Mouse (Mus musculus) heart, embryonic 12.5 days (tissue): ENCODE results near the gene Bmp2k. TPM values are rescaled to one million over a fixed set of nuclear protein-coding genes. Genes with fewer than 3 reads are reported as not detected.

ENCODE experiments used
- ATAC-seq: fragments of 200-750 bp; cut with Nextera tagmentation; 2 replicates; pipeline ENCODE4 v1.8.0; 2017; ENCODE audit warnings: moderate TSS enrichment, moderate library complexity; ENCODE audit not compliant: insufficient number of reproducible peaks, low FRiP score
- H3K27ac ChIP-seq: fragments of 300-500 bp; sonication (generic); 2 replicates; pipeline ENCODE4 v1.5.1; 2016; ENCODE audit warnings: mild to moderate bottlenecking, moderate library complexity; ENCODE audit not compliant: poor library complexity, severe bottlenecking
- H3K27me3 ChIP-seq: fragments of 300-500 bp; sonication (generic); replicated peaks from 2 replicates; pipeline ENCODE4 v1.6.1; 2016; ENCODE audit warnings: mild to moderate bottlenecking, moderate library complexity
- H3K36me3 ChIP-seq: fragments of 300-500 bp; sonication (generic); 2 replicates; pipeline ENCODE4 v1.6.1; 2016; ENCODE audit warnings: mild to moderate bottlenecking, moderate library complexity
- H3K4me1 ChIP-seq: fragments of 300-500 bp; sonication (generic); replicated peaks from 2 replicates; pipeline ENCODE4 v1.6.1; 2016; ENCODE audit warnings: mild to moderate bottlenecking
- H3K4me2 ChIP-seq: fragments of 300-500 bp; sonication (generic); 2 replicates; pipeline ENCODE4 v1.6.1; 2016; ENCODE audit warnings: mild to moderate bottlenecking, moderate library complexity
- H3K4me3 ChIP-seq: fragments of 300-500 bp; sonication (generic); 2 replicates; pipeline ENCODE4 v1.5.1; 2016; ENCODE audit warnings: mild to moderate bottlenecking
- H3K9ac ChIP-seq: fragments of 300-500 bp; sonication (generic); 2 replicates; pipeline ENCODE4 v1.6.1; 2016; ENCODE audit warnings: mild to moderate bottlenecking, moderate library complexity
- H3K9me3 ChIP-seq: fragments of 300-500 bp; sonication (generic); replicated peaks from 2 replicates; pipeline ENCODE4 v1.6.1; 2016; ENCODE audit warnings: mild to moderate bottlenecking, moderate library complexity
- WGBS: fragments of 180-500 bp; shearing (Covaris S2); methylation state at CpG from one replicate; pipeline ENCODE4 v1.1.7; 2016; 5-methylcytosine and 5-hydroxymethylcytosine counted together
- polyA plus RNA-seq: library from polyadenylated mRNA; unstranded; fragments of >200 nt; fragmentation: Nextera tagmentation; extraction: Ambion mirVana; gene quantifications from 2 replicates; pipeline ENCODE4 v1.2.1, GENCODE M21; 2016

Gene Bmp2k
- polyA plus RNA-seq, 1 experiment from 2014 or later = 10.6 TPM

DNA sequence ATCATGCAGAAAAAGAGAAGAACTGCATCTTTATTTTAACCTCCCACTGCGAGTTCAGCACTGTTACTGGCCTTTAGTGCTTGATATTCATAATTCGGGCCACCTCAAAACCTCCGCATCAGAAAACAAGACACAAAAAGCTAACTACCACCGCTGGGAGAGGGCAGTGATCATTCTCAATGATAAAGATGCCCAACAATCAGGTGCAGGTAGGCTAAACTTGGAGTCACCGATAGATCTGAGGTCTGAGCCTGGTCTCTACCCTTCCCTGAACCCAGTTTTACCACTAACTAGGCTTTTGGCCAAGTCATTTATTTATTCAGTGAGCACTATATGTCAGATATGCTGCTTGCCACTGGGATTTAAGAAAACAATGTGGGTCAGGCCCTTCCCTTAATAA is 4.8 kb upstream of the Bmp2k start:
- Histone ChIP-seq H3K4me2 (no peak overlapping the region), H3K36me3 (no peaks in the 10 kb centered on the region), H3K27me3 (peaks cover 13% of the 10 kb centered on the region; the same call in 1 of the 2 replicates), H3K9me3 (no peaks in the 10 kb centered on the region), H3K9ac (no peak overlapping the region), H3K4me1 (peaks cover 12% of the 10 kb centered on the region; the same call in 1 of the 2 replicates), H3K4me3 (no peak overlapping the region), H3K27ac (no peak overlapping the region)
- ATAC-seq = no peak
- WGBS = 89% methylated on average over 5 of the region's 5 CpGs

DNA sequence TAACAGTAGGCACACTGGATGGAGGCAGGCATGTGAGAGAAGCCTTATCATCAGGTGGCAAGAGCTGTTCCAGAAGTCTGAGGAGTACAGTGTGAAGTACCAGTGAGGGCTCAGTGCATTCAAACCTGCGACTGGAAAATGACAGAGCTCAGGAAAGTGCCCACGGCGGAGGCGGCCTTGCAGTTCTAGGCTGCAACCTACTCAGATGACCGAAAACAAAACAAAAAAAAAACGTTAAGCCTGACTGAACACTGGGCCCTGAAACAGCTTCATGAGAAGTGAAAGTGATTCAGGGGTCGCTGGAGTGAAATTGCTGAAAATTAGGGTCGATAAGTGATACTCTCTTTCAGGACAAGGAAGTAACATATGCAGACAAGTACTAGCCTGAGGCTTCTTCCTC is 4.4 kb upstream of the Bmp2k start:
- Histone ChIP-seq H3K27ac (no peak overlapping the region), H3K4me1 (peaks cover 12% of the 10 kb centered on the region; the same call in 1 of the 2 replicates), H3K4me2 (no peak overlapping the region), H3K36me3 (no peaks in the 10 kb centered on the region), H3K9ac (no peak overlapping the region), H3K9me3 (no peaks in the 10 kb centered on the region), H3K4me3 (no peak overlapping the region), H3K27me3 (peaks cover 12% of the 10 kb centered on the region; the same call in 1 of the 2 replicates)
- ATAC-seq = no peak
- 74% methylated on average over 8 of the region's 8 CpGs for WGBS

DNA sequence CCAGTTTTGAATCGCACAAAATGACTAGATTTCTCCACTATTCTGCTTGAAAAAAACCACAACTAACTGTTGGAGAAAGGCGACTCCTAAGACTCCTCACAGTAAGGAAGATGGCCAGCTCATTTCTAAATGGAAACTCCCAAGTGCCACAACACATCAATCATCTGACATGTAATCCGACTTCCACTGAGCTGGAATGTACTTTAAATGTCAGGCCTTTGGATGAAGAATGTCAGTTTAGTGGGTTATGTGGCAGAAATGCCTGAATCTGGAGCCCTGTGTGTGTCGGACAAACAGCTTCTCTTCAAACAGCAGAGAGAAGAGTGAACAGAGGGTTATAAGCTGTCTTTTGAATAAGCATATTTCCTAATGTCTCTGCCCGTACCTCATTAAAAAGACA is 1.7 kb upstream of the Bmp2k start:
- Histone ChIP-seq H3K27ac (no peak overlapping the region), H3K9me3 (no peaks in the 10 kb centered on the region), H3K4me3 (no peak overlapping the region), H3K9ac (no peak overlapping the region), H3K4me1 (peaks cover 18% of the 10 kb centered on the region), H3K4me2 (no peak overlapping the region), H3K27me3 (peaks cover 4% of the 10 kb centered on the region; the same call in 1 of the 2 replicates), H3K36me3 (no peaks in the 10 kb centered on the region)
- 81% methylated on average over 5 of the region's 5 CpGs for WGBS
- no peak for ATAC-seq

DNA sequence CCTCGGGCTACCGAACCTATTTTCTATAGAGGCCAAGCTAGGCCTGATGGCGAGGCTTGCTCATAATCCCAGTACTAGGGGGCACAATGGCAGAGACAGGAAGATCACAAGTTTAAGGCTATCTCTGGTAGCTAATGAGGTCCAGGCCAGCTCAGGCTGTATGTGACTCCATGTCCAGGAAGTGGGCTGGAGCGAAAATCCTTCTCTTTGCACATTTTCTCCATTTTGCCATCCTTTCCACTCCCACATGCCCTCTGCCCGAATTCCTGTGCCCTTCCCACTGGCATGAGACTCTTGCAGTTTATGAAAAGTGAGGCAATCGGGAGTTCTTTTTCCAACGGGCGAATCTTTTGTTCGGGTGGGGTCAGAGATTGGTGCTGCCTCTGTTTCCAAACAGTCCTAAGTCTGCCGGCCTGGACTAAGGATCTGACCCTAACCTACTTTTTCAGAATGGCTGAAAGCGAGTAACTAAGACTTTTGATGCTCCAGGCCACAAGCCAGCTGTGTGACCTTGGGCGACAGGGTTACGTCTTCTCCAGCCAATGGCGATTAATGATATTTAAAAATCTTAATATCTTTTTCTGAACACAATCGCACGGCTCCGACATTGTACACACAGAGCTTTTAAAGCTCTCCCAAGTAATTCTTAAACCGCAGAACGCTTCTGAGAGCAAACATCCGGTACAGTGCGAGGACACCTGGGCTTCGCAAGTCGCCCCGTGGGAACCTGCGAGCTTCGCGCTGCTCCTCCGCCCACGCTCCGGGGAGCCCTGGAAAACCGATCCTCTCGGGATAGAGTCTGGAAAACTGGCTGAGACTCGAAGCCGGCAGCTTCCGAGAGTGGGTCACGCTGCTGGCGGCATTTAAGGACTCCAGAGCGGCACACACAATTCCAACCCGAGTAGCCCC is 834 bp upstream of the Bmp2k start:
- H3K36me3 ChIP-seq = no peaks in the 10 kb centered on the region
- peak overlapping the region; percentile 92 for H3K9ac ChIP-seq
- peak overlapping the region; percentile 94 for H3K27ac ChIP-seq
- no peaks in the 10 kb centered on the region for H3K9me3 ChIP-seq
- H3K4me3 ChIP-seq = peak overlapping the region; percentile 91
- peaks cover 18% of the 10 kb centered on the region for H3K4me1 ChIP-seq
- peak overlapping the region; percentile 79 for H3K4me2 ChIP-seq
- H3K27me3 ChIP-seq = peaks cover 4% of the 10 kb centered on the region; the same call in 1 of the 2 replicates
- peak; percentile 26 for ATAC-seq
- WGBS = 20% methylated on average over 39 of the region's 39 CpGs

DNA sequence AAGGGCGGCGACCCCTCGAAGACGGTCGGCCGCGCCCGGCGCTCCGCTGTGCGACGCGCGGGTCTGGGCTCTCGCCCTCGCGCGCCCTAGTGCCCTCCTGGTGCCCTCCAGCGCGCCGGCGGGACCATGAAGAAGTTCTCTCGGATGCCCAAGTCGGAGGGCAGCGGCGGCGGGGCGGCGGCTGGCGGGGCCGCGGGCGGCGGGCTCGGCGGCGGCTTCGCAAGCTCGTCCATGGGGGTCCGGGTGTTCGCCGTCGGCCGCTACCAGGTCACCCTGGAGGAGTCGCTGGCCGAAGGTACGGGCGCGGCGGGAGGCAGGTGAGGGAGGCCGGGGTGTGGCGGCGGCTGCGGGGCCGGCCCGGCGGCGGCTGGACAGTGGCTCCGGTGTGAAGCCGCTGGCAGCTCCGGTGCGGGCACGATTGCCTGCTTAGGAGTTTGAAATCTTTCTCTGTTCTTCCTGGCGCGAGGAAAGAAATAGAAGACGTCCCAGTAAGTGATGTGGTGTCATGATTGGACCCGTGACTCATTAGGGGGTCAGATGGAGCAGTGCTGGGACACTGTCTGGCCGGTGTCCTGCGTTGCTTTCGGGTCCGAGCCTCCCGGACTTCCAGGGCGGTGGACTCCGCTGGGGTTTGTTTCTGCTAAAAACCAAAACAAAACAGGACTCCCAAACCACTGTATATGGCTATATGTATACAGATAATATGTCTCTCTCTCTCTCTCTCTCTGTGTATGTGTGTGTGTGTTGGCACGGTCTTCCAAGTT is 495 bp downstream of the Bmp2k start:
- ATAC-seq = peak; percentile 38
- Histone ChIP-seq H3K9me3 (no peaks in the 10 kb centered on the region), H3K4me1 (peaks cover 21% of the 10 kb centered on the region), H3K36me3 (no peaks in the 10 kb centered on the region), H3K4me3 (peak overlapping the region; percentile 91), H3K27ac (peak overlapping the region; percentile 94), H3K27me3 (peaks cover 11% of the 10 kb centered on the region), H3K4me2 (peak overlapping the region; percentile 79), H3K9ac (peak overlapping the region; percentile 92)
- WGBS = under 1% methylated on average over 75 of the region's 75 CpGs

DNA sequence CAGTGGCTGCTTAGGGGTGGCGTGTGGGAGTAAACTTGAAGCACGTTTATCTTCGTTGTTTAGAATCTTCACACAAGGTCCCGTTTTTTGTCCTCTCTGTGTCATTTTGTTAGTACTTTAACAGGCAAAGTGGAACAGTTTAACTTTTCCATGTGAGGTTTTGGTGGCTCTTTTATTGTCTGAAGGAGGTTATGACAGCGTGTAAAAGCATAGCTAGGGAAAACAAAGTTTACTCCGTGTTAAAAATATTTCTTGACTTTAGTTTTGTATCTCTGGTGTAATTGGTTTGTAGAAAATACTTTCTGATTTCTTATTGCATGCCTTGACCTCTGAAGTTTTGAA is 1.0 kb downstream of the Bmp2k start:
- peak overlapping the region; percentile 91 for H3K4me3 ChIP-seq
- ATAC-seq = no peak
- H3K4me2 ChIP-seq = peak overlapping the region; percentile 79
- no peaks in the 10 kb centered on the region for H3K36me3 ChIP-seq
- WGBS = 8% methylated on average over 6 of the region's 6 CpGs
- H3K27me3 ChIP-seq = peaks cover 13% of the 10 kb centered on the region
- H3K4me1 ChIP-seq = peaks cover 20% of the 10 kb centered on the region
- peak overlapping the region; percentile 94; the same call in 1 of the 2 replicates for H3K27ac ChIP-seq
- H3K9ac ChIP-seq = peak overlapping the region; percentile 92
- no peaks in the 10 kb centered on the region for H3K9me3 ChIP-seq

DNA sequence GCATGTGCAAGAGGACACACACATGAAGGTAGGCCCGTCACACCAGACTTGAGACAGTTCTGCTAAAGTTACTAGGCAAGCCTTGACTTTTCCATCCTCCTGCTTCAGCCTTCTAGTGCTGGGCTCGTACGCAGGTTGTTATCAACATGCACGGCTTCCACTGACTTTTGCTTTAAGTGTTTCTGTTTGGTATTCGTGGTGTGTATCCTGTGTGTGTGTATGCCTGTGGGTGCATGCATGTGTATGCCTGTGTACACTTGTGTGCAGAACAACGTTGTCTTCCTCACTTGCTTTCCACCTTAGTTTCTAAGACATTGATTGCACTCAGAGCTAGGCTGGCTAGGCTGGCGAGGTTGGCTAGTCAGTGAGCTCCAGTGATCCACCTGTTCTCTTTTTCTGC is 2.1 kb downstream of the Bmp2k start:
- Histone ChIP-seq H3K9me3 (no peaks in the 10 kb centered on the region), H3K9ac (no peak overlapping the region), H3K4me3 (peak overlapping the region; percentile 28), H3K27ac (no peak overlapping the region), H3K36me3 (no peaks in the 10 kb centered on the region), H3K27me3 (peaks cover 13% of the 10 kb centered on the region), H3K4me2 (peak overlapping the region; percentile 47), H3K4me1 (peaks cover 20% of the 10 kb centered on the region)
- ATAC-seq = no peak
- 73% methylated on average over 7 of the region's 7 CpGs for WGBS

DNA sequence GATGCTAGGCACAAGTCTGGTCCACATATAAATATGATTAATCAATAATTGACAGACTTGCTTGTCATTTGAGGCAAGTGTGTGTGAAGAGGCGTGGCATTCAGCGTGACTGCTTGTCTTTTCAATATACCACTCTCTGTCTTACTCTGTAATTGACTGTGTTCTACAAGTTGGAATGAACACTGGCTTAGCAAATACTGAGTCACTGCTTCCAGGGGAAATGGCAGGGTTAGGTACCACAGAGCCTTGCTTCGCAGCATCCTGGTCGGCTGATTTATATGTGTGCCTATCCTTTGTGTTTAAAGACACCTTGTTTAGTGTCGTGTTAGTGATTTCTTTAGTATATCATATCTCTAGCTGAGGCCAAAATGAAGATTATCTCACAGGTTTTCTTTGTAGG is 3.0 kb downstream of the Bmp2k start:
- Histone ChIP-seq H3K9me3 (no peaks in the 10 kb centered on the region), H3K36me3 (no peaks in the 10 kb centered on the region), H3K27me3 (peaks cover 13% of the 10 kb centered on the region), H3K4me1 (peaks cover 20% of the 10 kb centered on the region), H3K4me2 (peak overlapping the region; percentile 47; the same call in 1 of the 2 replicates), H3K4me3 (peak overlapping the region; percentile 28), H3K27ac (no peak overlapping the region), H3K9ac (no peak overlapping the region)
- no peak for ATAC-seq
- 76% methylated on average over 5 of the region's 5 CpGs for WGBS

DNA sequence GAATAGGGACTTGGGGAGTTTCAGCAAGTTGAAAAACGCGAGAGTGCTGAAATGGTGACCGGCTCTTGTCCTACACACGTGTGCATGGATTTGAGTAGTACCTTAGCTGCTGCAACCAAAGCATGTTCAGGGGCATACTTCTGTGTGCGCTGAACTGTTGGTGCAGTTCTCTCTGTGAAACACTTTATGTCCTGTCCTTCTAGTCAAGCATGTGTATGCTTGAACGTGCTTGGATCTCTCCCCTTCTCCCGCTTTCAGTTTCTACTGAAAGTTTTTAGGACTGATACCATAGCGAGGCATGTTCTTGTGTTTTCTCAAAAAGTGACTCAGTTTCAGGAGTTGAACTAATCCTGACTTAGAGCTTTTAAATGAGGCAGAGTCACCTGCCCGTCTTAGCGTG is 3.7 kb downstream of the Bmp2k start:
- Histone ChIP-seq H3K4me3 (0 out of 2 replicates have a peak overlapping the region, but pooled peaks have one; percentile 28), H3K27me3 (peaks cover 15% of the 10 kb centered on the region), H3K9ac (no peak overlapping the region), H3K9me3 (no peaks in the 10 kb centered on the region), H3K4me2 (peak overlapping the region; percentile 47), H3K27ac (no peak overlapping the region), H3K36me3 (no peaks in the 10 kb centered on the region), H3K4me1 (peaks cover 20% of the 10 kb centered on the region)
- ATAC-seq = no peak
- WGBS = 81% methylated on average over 10 of the region's 10 CpGs

DNA sequence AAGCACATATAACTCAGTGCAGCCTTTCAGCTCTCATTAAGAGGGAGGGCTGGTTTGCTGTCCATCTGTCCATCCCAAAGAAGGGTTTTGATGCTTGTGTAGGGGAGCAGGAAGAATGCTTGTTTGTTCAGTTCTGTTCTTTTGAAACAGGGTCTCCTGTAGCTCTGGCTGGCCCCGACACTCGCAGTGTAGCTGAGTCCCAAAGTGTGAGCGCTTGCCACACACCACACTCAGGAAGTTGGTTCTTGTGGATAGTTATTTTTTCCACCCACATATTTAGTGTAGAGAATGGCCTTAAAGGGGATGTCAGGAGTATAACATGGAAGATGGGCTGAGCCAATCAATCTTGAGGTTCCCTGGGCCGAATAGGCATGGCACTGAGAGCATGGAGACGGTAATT is 4.1 kb downstream of the Bmp2k start:
- H3K9me3 ChIP-seq = no peaks in the 10 kb centered on the region
- H3K4me1 ChIP-seq = peaks cover 16% of the 10 kb centered on the region
- WGBS = 84% methylated on average over 5 of the region's 5 CpGs
- no peak overlapping the region for H3K9ac ChIP-seq
- H3K27me3 ChIP-seq = peaks cover 15% of the 10 kb centered on the region
- ATAC-seq = no peak
- peak overlapping the region; percentile 47 for H3K4me2 ChIP-seq
- no peak overlapping the region for H3K4me3 ChIP-seq
- H3K27ac ChIP-seq = no peak overlapping the region
- no peaks in the 10 kb centered on the region for H3K36me3 ChIP-seq

DNA sequence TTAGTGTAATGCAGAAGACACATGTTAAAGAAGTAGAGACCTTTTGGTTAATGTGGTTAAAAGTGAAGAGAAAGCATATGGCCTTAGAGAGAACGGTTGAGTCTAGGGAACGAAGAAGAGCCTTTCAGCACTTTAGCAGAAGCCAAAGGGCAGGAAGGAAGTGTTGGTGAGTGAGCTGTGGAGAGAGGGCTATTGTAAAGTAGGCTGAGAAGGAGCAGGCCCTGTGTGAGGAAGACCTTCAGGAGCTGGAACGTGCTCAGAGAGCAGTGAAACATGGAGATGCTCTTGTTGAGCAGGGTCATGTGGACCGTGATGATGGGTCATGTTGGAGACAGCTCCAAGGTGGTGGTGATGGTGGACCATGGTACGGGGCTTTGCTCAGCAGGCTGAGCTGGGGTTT is 4.8 kb downstream of the Bmp2k start:
- no peak for ATAC-seq
- Histone ChIP-seq H3K36me3 (no peaks in the 10 kb centered on the region), H3K4me2 (0 out of 2 replicates have a peak overlapping the region, but pooled peaks have one; percentile 3), H3K27ac (no peak overlapping the region), H3K4me3 (no peak overlapping the region), H3K4me1 (peaks cover 14% of the 10 kb centered on the region), H3K9ac (no peak overlapping the region), H3K27me3 (peaks cover 15% of the 10 kb centered on the region), H3K9me3 (no peaks in the 10 kb centered on the region)
- WGBS = 70% methylated on average over 5 of the region's 5 CpGs
